Mouse (Mus musculus) gastrocnemius, adult 2 months (tissue): ENCODE data around the gene Kif9. TPM values are rescaled to one million over a fixed set of nuclear protein-coding genes. Genes with fewer than 3 reads are reported as not detected.
A peak's percentile ranks its signal among the peaks of the same experiment; 100 is the strongest.

Experiments used
- DNase-seq: peaks from one replicate; pipeline ENCODE4 v3.0.0; 2022
- H3K27ac ChIP-seq: fragments of 200-600 bp; 2 replicates; pipeline ENCODE4 v1.8.1; 2022; ENCODE audit warnings: mild to moderate bottlenecking
- H3K4me3 ChIP-seq: fragments of 200-600 bp; 2 replicates; pipeline ENCODE4 v1.8.1; 2022; ENCODE audit warnings: mild to moderate bottlenecking, moderate library complexity
- CTCF ChIP-seq: fragments of 200-600 bp; IDR thresholded peaks from 2 replicates; pipeline ENCODE4 v1.8.1; 2022; ENCODE audit warnings: antibody characterized with exemption, mild to moderate bottlenecking, moderate library complexity
- intact Hi-C: fragments of 180-260 bp; cut with DNase I; formaldehyde crosslinking; loops from one replicate; pipeline ENCODE4 v1.15.1; 2025
- total RNA-seq, 2 experiments: library from RNA; stranded (reverse); gene quantifications; 2 replicates each; pipeline ENCODE4 v1.2.3; 2021

Gene Kif9
- total RNA-seq, 2 experiments from 2014 or later = 0.08 TPM; not detected in 1

GRCm38 (mm10) chr9:110460884-110461815 is 15.6 kb upstream of the Kif9 start:
- intact Hi-C loops = no loop called here
- no peak for TF ChIP-seq CTCF
- DNase-seq = no peak
- H3K27ac ChIP-seq = no peak overlapping the region
- H3K4me3 ChIP-seq = no peak overlapping the region

- Histone ChIP-seq H3K27ac (no peak overlapping the region), H3K4me3 (no peak overlapping the region)
- DNase-seq = no peak
- intact Hi-C loops = no loop called here
- TF ChIP-seq CTCF = no peak
Measured at GRCm38 (mm10) chr9:110462321-110462720, 14.4 kb upstream of the Kif9 start.

- no peak for DNase-seq
- no peak overlapping the region for H3K4me3 ChIP-seq
- intact Hi-C loops = no loop called here
- TF ChIP-seq CTCF = no peak
- H3K27ac ChIP-seq = no peak overlapping the region
Measured at GRCm38 (mm10) chr9:110463983-110464591, 12.7 kb upstream of the Kif9 start.

- no peak for DNase-seq
- TF ChIP-seq CTCF = no peak
- H3K27ac ChIP-seq = no peak overlapping the region
- H3K4me3 ChIP-seq = no peak overlapping the region
- intact Hi-C loops = no loop called here
Measured at GRCm38 (mm10) chr9:110465336-110465735, 11.4 kb upstream of the Kif9 start.

- peak; percentile 43 for TF ChIP-seq CTCF
- H3K4me3 ChIP-seq = no peak overlapping the region
- intact Hi-C loops = no loop called here
- DNase-seq = no peak
- H3K27ac ChIP-seq = no peak overlapping the region
Measured at GRCm38 (mm10) chr9:110466179-110466578, 10.6 kb upstream of the Kif9 start.

GRCm38 (mm10) chr9:110477951-110478350 is 1.2 kb downstream of the Kif9 start:
- TF ChIP-seq CTCF = no peak
- no peak overlapping the region for H3K4me3 ChIP-seq
- no peak overlapping the region for H3K27ac ChIP-seq
- intact Hi-C loops = loop anchor here (2.0 kb wide), 1 partner anchor 55 kb away; the partner anchor contains the start of gene Setd2
- DNase-seq = no peak

- intact Hi-C loops = no loop called here
- no peak for DNase-seq
- Histone ChIP-seq H3K27ac (no peak overlapping the region), H3K4me3 (no peak overlapping the region)
- no peak for TF ChIP-seq CTCF
Measured at GRCm38 (mm10) chr9:110478639-110479038, 1.9 kb downstream of the Kif9 start.

GRCm38 (mm10) chr9:110488841-110489240 is 12.1 kb downstream of the Kif9 start:
- no peak for DNase-seq
- intact Hi-C loops = no loop called here
- Histone ChIP-seq H3K27ac (no peak overlapping the region), H3K4me3 (no peak overlapping the region)
- TF ChIP-seq CTCF = no peak

- DNase-seq = no peak
Measured at GRCm38 (mm10) chr9:110490913-110491312, 14.2 kb downstream of the Kif9 start.

GRCm38 (mm10) chr9:110525737-110526136 is 49.0 kb downstream of the Kif9 start:
- Histone ChIP-seq H3K4me3 (no peak overlapping the region), H3K27ac (no peak overlapping the region)
- intact Hi-C loops = no loop called here
- no peak for TF ChIP-seq CTCF
- DNase-seq = no peak

More at GRCm38 (mm10) chr9:110490913-110491312, 14.2 kb downstream of the Kif9 start:
- Histone ChIP-seq H3K27ac (no peak overlapping the region), H3K4me3 (no peak overlapping the region)
- peak; percentile 44; the same call in 1 of the 2 replicates for TF ChIP-seq CTCF
- intact Hi-C loops = no loop called here

GRCm38 (mm10) chr9:110529002-110529737 is 52.4 kb downstream of the Kif9 start:
- no peak for DNase-seq
- Histone ChIP-seq H3K27ac (no peak overlapping the region), H3K4me3 (no peak overlapping the region)
- TF ChIP-seq CTCF = no peak
- intact Hi-C loops = no loop called here

GRCm38 (mm10) chr9:110530650-110531049 is 53.9 kb downstream of the Kif9 start:
- no peak for TF ChIP-seq CTCF
- no peak overlapping the region for H3K4me3 ChIP-seq
- intact Hi-C loops = no loop called here
- DNase-seq = no peak
- H3K27ac ChIP-seq = no peak overlapping the region
